Mouse (Mus musculus): ENCODE data around the gene Cryab. TPM values are rescaled to one million over a fixed set of nuclear protein-coding genes. Genes with fewer than 3 reads are reported as not detected.

Gene Cryab
- polyA plus RNA-seq (2016; fragmentation: Nextera tagmentation; extraction: Ambion mirVana) = 6.6 and 7.8 TPM in 2 replicates

DNA sequence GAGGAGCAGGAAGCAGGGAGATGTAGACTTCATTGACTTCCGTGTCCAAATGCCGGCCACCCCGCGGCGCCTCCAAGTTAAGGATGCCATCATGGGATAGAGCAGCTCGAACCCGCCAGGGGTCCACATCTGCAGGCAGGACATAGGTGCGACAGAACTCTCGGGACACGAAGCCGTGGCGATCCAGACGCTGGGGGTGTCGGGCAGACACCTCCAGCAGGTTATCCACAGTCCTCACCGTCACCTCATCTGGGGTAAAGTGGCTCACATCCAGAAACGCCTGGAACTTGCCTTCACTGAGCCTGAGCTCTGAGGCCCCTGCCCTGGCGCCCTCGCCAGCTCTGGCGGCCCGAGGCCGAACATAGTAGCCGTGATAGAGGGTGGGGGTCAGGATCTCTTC is at the start of gene Cryab:
Cryab (plus strand) TSS at position 3 of the 400 bp plus-strand sequence.
- no peaks in the 10 kb centered on the region for H3K4me1 ChIP-seq
- H3K9me3 ChIP-seq (replicated peaks) = no peaks in the 10 kb centered on the region
- H3K9ac ChIP-seq = no peak within 1 kb of the TSS
- no peak within 1 kb of the TSS for H3K4me3 ChIP-seq
- ATAC-seq = no peak
- no peaks in the 10 kb centered on the region for H3K36me3 ChIP-seq
- no peak within 1 kb of the TSS for H3K27ac ChIP-seq
- peaks cover 70% of the 10 kb centered on the region for H3K27me3 ChIP-seq (replicated peaks)
- WGBS (ENCODE audit: insufficient replicate concordance) = 55% methylated on average over 22 of the region's 22 CpGs
- H3K4me2 ChIP-seq = no peak within 1 kb of the TSS

DNA sequence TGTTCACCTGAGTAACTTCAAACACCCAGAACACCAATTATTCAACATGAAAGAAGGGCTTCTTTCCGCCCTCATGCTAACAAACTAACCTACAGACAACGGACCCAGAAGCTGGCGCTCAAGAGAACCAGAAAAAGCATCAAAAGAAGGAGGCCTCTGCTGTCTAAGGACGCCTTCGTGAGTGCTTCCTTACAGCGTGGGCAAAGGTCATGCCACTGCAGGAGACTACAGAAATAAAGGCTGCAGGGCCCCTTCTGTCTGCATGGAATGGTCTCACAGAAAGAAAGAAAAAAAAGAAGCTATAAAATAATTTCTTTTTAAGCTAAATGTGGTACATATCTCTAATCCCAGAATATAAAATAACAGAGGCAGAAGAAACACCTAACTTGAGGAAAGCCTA is 46.2 kb upstream of the Cryab start:
- no peak overlapping the region for H3K4me2 ChIP-seq
- no peak overlapping the region for H3K4me3 ChIP-seq
- no peak overlapping the region for H3K9ac ChIP-seq
- no peaks in the 10 kb centered on the region for H3K4me1 ChIP-seq
- no peaks in the 10 kb centered on the region for H3K36me3 ChIP-seq
- WGBS (ENCODE audit: insufficient replicate concordance) = 55% methylated on average over 6 of the region's 6 CpGs
- ATAC-seq = no peak
- peaks cover 33% of the 10 kb centered on the region for H3K27me3 ChIP-seq (replicated peaks)
- no peaks in the 10 kb centered on the region for H3K9me3 ChIP-seq (replicated peaks)
- H3K27ac ChIP-seq = no peak overlapping the region

DNA sequence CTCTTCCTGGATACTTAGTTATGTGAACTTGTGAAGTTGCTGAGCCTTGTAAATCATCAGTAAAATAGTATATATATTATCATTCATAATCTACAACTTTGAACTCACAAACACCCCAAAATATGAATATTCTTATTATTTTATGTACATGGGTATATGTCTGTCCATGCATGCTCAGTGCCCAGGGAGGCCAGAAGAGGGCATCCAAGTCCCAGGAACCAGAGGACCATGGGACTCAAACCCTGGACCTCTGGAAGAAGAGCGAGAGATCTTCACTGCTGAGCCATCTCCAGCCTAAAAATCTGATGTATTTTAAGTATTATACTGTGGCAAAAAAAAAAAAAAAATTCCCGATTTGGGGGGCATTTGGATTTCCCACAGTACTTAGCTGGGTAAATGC is 42.0 kb upstream of the Cryab start:
- Histone ChIP-seq H3K4me3 (no peak overlapping the region), H3K36me3 (no peaks in the 10 kb centered on the region), H3K9ac (no peak overlapping the region), H3K4me1 (no peaks in the 10 kb centered on the region), H3K27me3 (replicated peaks) (peaks cover 2% of the 10 kb centered on the region; the same call in 1 of the 2 replicates), H3K9me3 (replicated peaks) (no peaks in the 10 kb centered on the region), H3K27ac (no peak overlapping the region), H3K4me2 (no peak overlapping the region)
- 19% methylated on average over 2 of the region's 2 CpGs for WGBS (ENCODE audit: insufficient replicate concordance)
- ATAC-seq = no peak

GRCm38 (mm10) chr9:50711337-50711736 is 39.8 kb upstream of the Cryab start:
- no peaks in the 10 kb centered on the region for H3K36me3 ChIP-seq
- peaks cover 16% of the 10 kb centered on the region; the same call in 1 of the 2 replicates for H3K27me3 ChIP-seq (replicated peaks)
- H3K9ac ChIP-seq = no peak overlapping the region
- no peak overlapping the region for H3K27ac ChIP-seq
- H3K4me2 ChIP-seq = no peak overlapping the region
- no peaks in the 10 kb centered on the region for H3K4me1 ChIP-seq
- H3K9me3 ChIP-seq (replicated peaks) = no peaks in the 10 kb centered on the region
- H3K4me3 ChIP-seq = no peak overlapping the region
- no peak for ATAC-seq
- WGBS (ENCODE audit: insufficient replicate concordance) = 53% methylated on average over 4 of the region's 4 CpGs

GRCm38 (mm10) chr9:50714188-50714587 is 36.9 kb upstream of the Cryab start:
- 52% methylated on average over 4 of the region's 4 CpGs for WGBS (ENCODE audit: insufficient replicate concordance)
- no peak for ATAC-seq
- Histone ChIP-seq H3K9ac (no peak overlapping the region), H3K4me1 (no peaks in the 10 kb centered on the region), H3K27ac (no peak overlapping the region), H3K36me3 (no peaks in the 10 kb centered on the region), H3K9me3 (replicated peaks) (no peaks in the 10 kb centered on the region), H3K4me3 (no peak overlapping the region), H3K27me3 (replicated peaks) (peaks cover 32% of the 10 kb centered on the region), H3K4me2 (no peak overlapping the region)

DNA sequence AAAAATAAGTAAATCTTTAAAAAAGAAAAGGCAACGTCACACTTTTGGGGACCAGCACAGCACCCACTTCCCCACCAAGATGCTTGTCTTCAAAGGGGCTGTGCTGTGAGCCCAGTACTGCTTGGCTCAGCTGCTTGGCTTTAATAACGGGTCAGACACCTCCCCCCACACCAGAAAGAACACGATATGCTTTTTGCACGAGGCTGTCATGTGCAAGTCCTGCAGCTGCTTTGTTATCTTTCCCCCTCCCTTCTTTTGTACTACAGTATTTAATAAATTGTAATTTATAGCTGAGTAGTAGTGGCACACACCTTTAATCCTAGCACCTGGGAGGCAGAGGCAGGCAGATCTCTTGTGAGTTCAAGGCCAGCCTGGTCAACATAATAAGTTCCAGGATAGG is 32.2 kb upstream of the Cryab start:
- Histone ChIP-seq H3K4me3 (no peak overlapping the region), H3K36me3 (no peaks in the 10 kb centered on the region), H3K4me1 (no peaks in the 10 kb centered on the region), H3K9ac (no peak overlapping the region), H3K9me3 (replicated peaks) (no peaks in the 10 kb centered on the region), H3K27me3 (replicated peaks) (peaks cover 45% of the 10 kb centered on the region), H3K4me2 (no peak overlapping the region), H3K27ac (no peak overlapping the region)
- WGBS (ENCODE audit: insufficient replicate concordance) = 52% methylated on average over 4 of the region's 4 CpGs
- ATAC-seq = no peak

- Histone ChIP-seq H3K36me3 (no peaks in the 10 kb centered on the region), H3K27me3 (replicated peaks) (peaks cover 50% of the 10 kb centered on the region), H3K4me1 (no peaks in the 10 kb centered on the region), H3K4me3 (no peak overlapping the region), H3K27ac (no peak overlapping the region), H3K4me2 (no peak overlapping the region), H3K9me3 (replicated peaks) (no peaks in the 10 kb centered on the region), H3K9ac (no peak overlapping the region)
- ATAC-seq = no peak
- 42% methylated on average over 12 of the region's 12 CpGs for WGBS (ENCODE audit: insufficient replicate concordance)
Measured at GRCm38 (mm10) chr9:50721061-50721460, 30.1 kb upstream of the Cryab start.

- Histone ChIP-seq H3K36me3 (no peaks in the 10 kb centered on the region), H3K4me2 (no peak overlapping the region), H3K9ac (no peak overlapping the region), H3K4me3 (no peak overlapping the region), H3K9me3 (replicated peaks) (no peaks in the 10 kb centered on the region), H3K27me3 (replicated peaks) (peaks cover 52% of the 10 kb centered on the region), H3K4me1 (peaks cover under 1% of the 10 kb centered on the region; the same call in 1 of the 2 replicates), H3K27ac (no peak overlapping the region)
- no peak for ATAC-seq
- WGBS (ENCODE audit: insufficient replicate concordance) = 34% methylated on average over 8 of the region's 8 CpGs
Measured at GRCm38 (mm10) chr9:50722451-50722911, 28.6 kb upstream of the Cryab start.

- ATAC-seq = no peak
- H3K4me2 ChIP-seq = no peak overlapping the region
- 61% methylated on average over 7 of the region's 7 CpGs for WGBS (ENCODE audit: insufficient replicate concordance)
- H3K27ac ChIP-seq = no peak overlapping the region
- H3K27me3 ChIP-seq (replicated peaks) = peaks cover 56% of the 10 kb centered on the region
- no peaks in the 10 kb centered on the region for H3K9me3 ChIP-seq (replicated peaks)
- H3K4me3 ChIP-seq = no peak overlapping the region
- peaks cover 8% of the 10 kb centered on the region; the same call in 1 of the 2 replicates for H3K4me1 ChIP-seq
- no peak overlapping the region for H3K9ac ChIP-seq
- H3K36me3 ChIP-seq = no peaks in the 10 kb centered on the region
Measured at GRCm38 (mm10) chr9:50723406-50723805, 27.7 kb upstream of the Cryab start.

- WGBS (ENCODE audit: insufficient replicate concordance) = 62% methylated on average over 2 of the region's 2 CpGs
Measured at GRCm38 (mm10) chr9:50724147-50724546, 27.0 kb upstream of the Cryab start.

DNA sequence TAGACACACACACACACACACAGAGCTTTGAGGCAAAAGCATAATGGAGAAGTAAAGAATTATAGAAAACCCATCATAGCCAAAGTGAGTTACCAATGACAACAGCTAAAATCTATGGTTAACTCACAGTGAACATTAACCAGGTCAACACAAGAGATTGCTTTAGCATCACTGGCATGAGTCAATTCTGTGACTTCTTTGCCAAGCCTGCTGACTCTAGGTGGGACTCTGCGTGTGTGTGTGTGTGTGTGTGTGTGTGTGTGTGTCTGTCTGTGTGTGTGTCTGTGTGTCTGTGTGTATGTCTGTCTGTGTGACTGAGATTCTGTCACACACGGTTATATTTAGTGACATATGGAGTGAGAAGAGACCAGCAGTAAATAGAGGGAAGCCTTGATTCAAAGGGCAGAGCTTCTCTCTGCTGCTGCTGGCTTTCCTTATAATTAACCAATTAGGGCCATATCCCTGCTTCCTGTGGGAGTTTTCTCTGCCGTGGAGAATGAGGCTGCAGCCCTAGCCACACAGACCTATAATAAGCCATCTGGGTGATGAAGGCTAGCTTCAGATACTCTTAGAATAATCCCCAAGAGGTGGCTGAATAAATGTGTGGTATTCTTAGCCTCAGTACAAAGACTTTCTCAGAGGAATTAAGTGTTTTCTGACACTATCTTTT is 26.3 kb upstream of the Cryab start:
- H3K4me1 ChIP-seq = peaks cover 8% of the 10 kb centered on the region; the same call in 1 of the 2 replicates
- H3K4me2 ChIP-seq = no peak overlapping the region
- H3K27me3 ChIP-seq (replicated peaks) = peaks cover 62% of the 10 kb centered on the region
- no peak overlapping the region for H3K4me3 ChIP-seq
- ATAC-seq = no peak
- no peak overlapping the region for H3K9ac ChIP-seq
- WGBS (ENCODE audit: insufficient replicate concordance) = 34% methylated on average over 3 of the region's 3 CpGs
- no peaks in the 10 kb centered on the region for H3K36me3 ChIP-seq
- no peaks in the 10 kb centered on the region for H3K9me3 ChIP-seq (replicated peaks)
- no peak overlapping the region for H3K27ac ChIP-seq

More at GRCm38 (mm10) chr9:50724147-50724546, 27.0 kb upstream of the Cryab start:
- Histone ChIP-seq H3K4me3 (no peak overlapping the region), H3K4me2 (no peak overlapping the region), H3K27me3 (replicated peaks) (peaks cover 62% of the 10 kb centered on the region), H3K9ac (no peak overlapping the region), H3K36me3 (no peaks in the 10 kb centered on the region), H3K27ac (no peak overlapping the region), H3K4me1 (peaks cover 8% of the 10 kb centered on the region; the same call in 1 of the 2 replicates), H3K9me3 (replicated peaks) (no peaks in the 10 kb centered on the region)
- ATAC-seq = no peak

DNA sequence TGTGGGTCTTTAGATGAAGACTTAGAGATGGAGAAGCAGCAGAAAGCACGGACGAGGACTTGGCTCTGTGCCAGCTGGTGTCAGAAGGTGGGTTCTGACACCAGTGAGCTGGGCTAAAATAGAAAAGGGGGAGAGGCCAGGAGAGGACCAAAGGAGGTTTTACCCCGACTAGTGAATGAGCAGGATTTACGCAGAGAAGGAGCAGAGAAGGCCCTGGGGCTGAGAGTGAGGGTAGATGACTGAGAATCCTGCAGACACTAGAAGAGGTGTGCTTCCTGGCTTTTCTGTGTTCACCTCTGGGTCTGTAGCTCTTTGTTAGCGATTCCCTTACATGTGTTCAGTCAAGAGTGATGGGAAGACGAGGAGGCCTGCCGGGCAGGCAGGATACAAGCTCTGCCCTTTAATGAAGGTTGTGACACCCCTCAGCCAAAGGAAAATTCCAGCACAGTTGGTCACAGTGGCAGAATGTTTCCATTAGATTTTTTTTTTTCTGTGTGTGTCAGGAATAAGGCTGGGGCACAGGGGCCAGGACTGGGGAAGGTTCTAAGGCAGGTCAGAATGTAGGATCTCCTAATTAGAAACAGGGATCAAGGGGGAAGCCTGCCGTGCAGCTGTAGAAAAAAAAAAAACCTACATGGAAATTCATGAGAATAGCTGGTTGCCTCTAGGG is 25.1 kb upstream of the Cryab start:
- no peak overlapping the region for H3K4me3 ChIP-seq
- ATAC-seq = no peak
- 63% methylated on average over 8 of the region's 8 CpGs for WGBS (ENCODE audit: insufficient replicate concordance)

More for the DNA sequence above, 25.1 kb upstream of the Cryab start:
- H3K27ac ChIP-seq = no peak overlapping the region
- H3K9me3 ChIP-seq (replicated peaks) = no peaks in the 10 kb centered on the region
- H3K4me2 ChIP-seq = no peak overlapping the region
- no peak overlapping the region for H3K9ac ChIP-seq
- no peaks in the 10 kb centered on the region for H3K36me3 ChIP-seq
- peaks cover 65% of the 10 kb centered on the region for H3K27me3 ChIP-seq (replicated peaks)
- peaks cover 8% of the 10 kb centered on the region; the same call in 1 of the 2 replicates for H3K4me1 ChIP-seq
